Mouse (Mus musculus) layer of hippocampus, adult 8-10 months (tissue): ENCODE data around the gene Btbd35f25. TPM values are rescaled to one million over a fixed set of nuclear protein-coding genes. Genes with fewer than 3 reads are reported as not detected.
"Not testable (repeated sequence)": the region's sequence is repeated elsewhere in the genome, so short reads cannot be mapped to it uniquely, and the experiment has no call there.

ENCODE experiments used
- DNase-seq, 2 experiments: peaks; one replicate each; pipeline ENCODE4 v3.0.0; 2022; ENCODE audit warnings: low spot score in 2 of 2
- total RNA-seq, 4 experiments: library from RNA; stranded (reverse); gene quantifications; 2 replicates each; pipeline ENCODE4 v1.2.4; 2022

Btbd35f25 gene
- not detected for total RNA-seq

GRCm38 (mm10) chrX:31717056-31717455 is at the start of gene Btbd35f25:
Gene Btbd35f25, minus strand, starts transcription at chrX:31717156.
- not testable (repeated sequence) for DNase-seq

GRCm38 (mm10) chrX:31766255-31766654 is 49.3 kb upstream of the Btbd35f25 start:
- DNase-seq: no peak

GRCm38 (mm10) chrX:31764001-31764400 is 47.0 kb upstream of the Btbd35f25 start:
- DNase-seq: no peak

GRCm38 (mm10) chrX:31745079-31745478 is 28.1 kb upstream of the Btbd35f25 start:
- DNase-seq: no peak

GRCm38 (mm10) chrX:31736958-31737357 is 20.0 kb upstream of the Btbd35f25 start:
- DNase-seq: no peak

Other genes starting within 250 kb of the Btbd35f25 start
- not detected for gene Gm21883, start 142.9 kb downstream of the Btbd35f25 start, total RNA-seq
- not detected for gene Spin2e, start 98.2 kb downstream of the Btbd35f25 start, total RNA-seq
- gene Gm21637, start 244.9 kb upstream of the Btbd35f25 start, total RNA-seq: not detected